Mouse (Mus musculus) kidney, postnatal 14 days (tissue): Measurements from ENCODE around the gene Tsks.
A peak's percentile ranks its signal among the peaks of the same experiment; 100 is the strongest.

Experiments used
- DNase-seq: peaks from one replicate; pipeline ENCODE4 v3.0.0; 2022; ENCODE audit warnings: mixed read lengths

The Tsks gene

DNA sequence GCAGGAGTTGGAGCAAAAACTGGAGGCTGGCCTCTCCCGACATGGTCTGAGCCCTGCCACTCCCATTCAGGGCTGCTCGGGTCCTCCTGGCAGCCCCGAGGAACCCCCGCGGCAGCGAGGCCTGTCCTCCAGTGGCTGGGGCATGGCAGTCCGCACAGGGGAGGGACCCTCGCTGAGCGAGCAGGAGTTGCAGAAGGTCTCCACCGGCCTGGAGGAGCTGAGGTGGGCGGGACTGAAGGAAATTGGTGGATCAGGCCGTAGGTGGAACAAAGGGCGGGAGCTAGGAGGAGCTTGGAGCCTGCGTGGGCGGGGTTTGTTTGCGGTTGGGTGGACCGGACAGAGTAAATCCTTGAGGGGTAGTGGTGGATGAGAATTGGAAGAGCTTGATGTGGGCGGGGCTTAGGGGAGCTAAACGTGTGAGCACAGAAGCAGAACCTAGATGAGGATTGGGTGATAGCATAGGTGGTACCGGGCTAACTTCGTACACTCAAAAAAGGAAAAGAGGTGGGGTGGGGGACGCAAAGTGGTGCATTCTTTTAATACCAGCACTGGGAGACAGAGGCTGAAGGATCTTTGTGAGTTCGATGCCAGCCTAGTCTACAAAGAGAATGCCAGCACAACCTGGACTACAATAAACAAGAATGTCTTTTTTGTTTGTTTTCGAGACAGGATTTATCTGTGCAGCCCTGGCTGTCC, 9.8 kb downstream of the Tsks start:
- peak; percentile 96 for DNase-seq

DNA sequence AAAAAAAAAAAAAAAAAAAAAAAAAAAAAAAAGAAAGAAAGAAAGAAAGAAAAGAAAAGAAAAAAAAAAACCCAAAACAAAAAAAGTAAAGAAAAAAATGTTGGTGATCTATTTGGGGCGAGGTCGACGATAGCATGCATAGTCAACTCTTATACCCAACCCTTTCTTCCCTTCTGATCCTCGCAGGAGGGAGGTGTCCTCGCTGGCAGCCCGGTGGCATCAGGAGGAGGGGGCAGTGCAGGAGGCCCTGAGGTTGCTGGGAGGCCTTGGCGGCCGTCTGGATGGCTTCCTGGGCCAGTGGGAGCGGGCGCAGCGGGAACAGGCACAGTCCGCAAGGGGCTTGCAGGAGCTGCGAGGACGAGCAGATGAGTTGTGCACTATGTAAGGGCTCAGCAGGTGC, 10.6 kb downstream of the Tsks start:
- no peak for DNase-seq

DNA sequence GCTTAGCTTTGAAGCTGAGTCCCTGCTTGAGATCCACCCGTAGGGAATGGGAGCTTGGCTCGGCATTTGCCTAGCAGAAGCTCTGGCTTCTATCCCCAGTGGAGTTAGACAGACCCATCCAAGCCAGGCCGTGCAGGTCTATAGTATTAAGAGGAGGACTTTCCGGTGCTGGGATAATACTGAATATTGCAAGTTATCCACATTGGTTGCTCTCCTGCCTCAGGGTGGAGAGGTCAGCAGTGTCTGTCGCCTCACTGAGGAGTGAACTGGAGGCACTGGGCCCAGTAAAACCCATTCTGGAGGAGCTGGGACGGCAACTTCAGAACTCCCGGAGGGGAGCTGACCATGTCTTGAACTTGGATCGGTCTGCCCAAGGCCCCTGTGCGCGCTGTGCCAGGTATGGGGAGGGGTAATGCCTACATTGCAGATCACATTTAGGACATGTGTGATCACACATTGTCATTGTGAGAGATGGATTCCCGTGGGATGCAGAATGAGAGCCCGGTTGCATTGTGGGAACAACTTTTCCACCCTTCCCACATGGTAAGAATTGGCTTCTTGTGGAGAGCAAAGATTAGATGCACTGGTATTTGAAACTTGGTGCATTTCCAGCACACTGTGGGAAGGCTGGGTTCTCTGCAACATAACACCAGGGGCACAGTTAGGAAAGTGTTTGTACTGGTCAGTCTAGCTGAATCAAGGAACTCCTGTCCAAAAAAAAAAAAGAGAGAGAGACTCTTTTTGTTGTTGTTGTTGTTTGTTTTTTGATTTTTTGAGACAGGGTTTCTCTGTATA, 11.3 kb downstream of the Tsks start:
- DNase-seq: no peak

DNA sequence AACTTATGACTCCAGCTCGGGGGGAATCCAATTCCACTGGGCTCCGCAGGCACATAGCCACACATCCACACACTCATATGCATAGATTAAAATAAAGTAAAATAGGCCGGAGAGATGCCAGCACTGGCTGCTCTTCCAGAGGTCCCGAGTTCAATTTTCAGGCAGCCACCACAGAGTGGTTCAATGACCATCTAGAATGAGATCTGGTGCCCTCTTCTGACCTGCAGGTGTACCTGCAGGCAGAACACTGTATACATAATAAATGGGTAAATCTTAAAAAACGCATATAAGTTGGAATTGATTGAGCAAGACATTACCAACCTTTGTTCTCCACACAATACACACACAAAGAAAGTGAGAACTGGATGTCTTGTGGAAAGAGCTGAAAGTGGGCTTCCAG, 12.6 kb downstream of the Tsks start:
- no peak for DNase-seq

DNA sequence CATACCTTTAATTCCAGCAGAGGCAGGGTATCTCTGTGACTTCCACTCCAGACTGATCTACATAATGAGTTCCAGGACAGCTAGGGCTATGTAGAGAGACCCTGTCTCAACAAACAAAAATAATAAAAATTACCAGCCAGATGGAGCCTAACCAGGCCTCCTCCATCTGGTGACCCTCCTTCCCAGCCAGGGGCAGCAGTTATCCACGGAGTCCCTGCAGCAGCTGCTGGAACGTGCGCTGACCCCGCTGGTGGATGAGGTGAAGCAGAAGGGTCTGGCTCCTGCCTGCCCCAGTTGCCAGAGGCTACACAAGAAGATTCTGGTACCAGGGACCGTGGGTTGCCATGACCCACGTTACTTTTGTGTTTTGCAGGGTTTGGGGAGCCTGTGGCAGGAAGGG, 13.3 kb downstream of the Tsks start:
- no peak for DNase-seq

DNA sequence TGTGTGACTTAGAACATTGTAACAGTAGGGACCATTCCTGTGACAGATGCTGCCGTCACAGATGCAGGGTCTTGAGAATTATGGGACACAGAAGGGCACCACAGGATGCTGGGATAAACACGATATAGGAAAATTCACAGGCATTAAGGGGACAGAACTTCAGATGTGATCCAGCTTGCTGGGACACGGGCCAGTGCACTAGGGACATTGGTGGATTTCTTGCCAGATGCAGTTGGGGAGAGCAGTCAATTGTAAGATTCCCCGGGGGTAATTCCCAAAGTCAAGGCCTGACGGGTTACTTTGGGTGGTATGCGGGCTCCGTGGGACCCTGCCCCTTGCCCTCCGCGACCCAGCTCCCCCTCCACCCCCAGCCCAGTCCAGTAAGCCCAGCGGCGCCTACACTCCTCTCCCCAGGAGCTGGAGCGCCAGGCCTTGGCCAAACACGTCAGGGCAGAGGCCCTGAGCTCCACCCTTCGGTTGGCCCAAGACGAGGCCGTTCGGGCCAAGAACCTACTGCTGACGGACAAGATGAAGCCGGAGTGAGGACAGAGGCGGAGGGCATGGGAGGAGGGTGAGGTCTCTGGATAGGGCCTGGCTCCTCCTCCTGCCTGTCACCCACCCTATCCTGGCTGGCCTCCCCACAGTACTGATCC, 14.3 kb downstream of the Tsks start:
- DNase-seq: peak; percentile 32

DNA sequence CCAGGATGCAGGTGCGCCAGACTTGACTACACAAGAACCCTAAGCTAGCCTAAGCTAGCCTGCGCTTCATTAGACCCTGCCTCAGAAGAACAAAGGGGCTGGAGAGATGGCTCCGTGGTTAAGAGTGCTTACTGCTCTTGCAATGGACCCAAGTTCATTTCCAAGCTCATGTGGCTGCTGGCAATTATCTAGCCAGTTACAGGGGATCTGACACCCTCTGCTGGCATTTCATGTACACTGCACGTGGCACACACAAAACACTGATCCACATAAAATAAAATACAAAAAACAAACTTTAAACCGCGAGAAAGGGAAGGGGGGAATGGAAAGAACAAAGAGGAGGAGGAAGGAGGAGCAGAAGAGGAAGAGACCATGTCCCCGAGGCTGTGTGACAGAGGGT, 15.2 kb downstream of the Tsks start:
- peak; percentile 63 for DNase-seq

DNA sequence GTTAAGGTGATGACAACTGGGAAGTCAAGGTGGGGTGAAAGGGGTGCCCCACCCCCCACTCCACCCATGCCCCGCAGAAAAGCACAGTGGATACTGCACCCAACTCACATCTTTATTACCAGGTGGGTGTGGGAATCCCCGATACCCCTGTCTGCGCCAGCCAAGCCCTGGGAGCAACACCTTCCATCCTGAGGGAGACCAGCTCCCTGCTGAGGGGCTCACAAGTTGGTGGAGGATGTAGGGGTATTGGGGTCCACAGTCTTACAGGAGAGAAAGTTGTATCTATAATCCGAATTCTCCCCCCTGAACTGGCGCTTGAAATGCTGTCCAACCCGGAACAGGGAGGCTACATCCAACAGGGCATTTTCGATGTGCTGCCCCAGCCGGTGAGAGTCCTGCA, 16.3 kb downstream of the Tsks start:
- DNase-seq: no peak

DNA sequence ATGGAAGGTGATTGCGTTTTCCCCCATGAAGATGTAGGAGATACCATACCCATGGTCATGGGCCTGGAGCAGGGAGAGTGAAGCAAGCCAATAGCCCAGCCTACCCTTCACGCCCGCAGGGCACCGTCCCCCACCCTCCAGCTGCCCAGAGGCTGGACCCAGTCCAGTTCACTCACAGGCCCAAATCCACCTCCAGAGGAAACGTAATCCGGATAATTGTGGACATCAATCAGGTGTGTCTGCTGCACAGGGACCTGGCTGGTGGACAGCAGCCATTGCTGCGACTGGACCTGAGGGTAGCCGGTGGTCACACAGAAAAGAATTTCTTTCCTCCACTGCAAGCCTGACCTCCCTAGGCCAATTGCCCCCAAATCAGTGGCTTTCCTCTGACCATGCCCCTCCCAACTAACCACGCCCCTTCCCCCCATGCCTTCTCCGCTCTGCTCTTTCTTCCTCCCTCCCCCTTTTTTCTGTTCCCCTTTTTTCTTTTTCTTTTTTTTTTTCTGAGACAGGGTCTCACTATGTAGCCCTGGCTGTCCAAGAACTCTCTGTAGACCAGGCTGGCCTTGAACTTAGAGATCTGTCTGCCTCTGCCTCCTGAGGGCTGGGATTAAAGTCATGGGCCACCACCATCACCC, 17.0 kb downstream of the Tsks start:
- no peak for DNase-seq

DNA sequence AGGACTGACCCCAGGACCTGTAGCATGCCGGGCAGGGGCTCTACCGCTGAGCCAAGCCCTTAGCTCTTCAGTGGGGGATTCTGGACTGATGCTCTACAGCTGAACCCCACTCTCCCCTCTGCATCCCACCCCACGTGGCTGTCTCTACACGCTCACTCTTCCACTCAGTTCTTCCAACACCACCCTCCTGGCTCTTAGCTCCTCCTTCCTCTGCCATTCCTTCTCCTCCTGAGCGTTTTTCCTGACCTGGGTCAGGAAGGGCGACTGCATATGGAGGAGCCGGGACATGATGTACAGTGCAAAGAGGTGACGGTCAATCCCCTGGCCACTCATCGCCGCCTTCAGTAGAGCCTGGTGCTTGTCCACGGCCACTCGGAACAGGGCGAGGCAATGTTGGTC, 17.5 kb downstream of the Tsks start:
- no peak for DNase-seq

DNA sequence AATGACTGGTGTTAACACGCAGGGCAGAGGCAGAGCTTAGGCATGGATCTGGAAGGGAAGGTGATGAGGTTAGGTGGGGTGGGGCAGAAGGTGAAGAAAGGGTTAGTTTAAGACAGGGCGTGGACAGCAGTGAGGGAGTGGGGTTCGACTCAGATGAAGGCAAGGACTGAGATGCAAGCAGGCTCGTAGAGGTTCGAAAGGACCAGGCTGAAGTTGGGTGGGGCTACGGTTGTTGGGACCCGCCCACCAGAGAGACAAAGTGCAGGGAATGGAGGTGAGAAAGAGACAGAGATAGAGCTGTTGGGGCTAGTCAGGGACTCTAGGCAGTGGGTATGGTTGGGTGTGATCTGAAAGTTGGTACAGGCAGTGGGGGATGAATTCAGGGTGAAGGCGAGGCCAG, 19.3 kb downstream of the Tsks start:
- DNase-seq: no peak

DNA sequence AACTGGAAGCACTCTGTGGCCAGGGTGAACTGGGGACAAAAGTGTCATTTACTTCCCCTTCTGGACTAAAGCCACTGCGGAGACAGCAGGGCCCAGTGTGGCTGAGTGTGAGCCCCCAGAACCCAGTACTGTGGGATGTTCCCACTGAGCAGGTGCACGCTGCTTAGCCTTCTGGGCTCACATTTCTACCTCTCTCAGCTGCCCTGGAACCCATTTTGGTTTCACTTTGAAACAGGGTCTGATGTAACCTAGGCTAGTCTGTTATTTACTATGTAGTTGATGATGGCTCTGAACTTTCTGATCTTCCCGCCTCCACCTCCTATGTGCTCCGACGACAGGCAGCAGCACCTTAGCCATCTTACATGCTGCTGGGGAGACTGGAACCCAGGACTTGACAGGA, 19.8 kb downstream of the Tsks start:
- DNase-seq: no peak

DNA sequence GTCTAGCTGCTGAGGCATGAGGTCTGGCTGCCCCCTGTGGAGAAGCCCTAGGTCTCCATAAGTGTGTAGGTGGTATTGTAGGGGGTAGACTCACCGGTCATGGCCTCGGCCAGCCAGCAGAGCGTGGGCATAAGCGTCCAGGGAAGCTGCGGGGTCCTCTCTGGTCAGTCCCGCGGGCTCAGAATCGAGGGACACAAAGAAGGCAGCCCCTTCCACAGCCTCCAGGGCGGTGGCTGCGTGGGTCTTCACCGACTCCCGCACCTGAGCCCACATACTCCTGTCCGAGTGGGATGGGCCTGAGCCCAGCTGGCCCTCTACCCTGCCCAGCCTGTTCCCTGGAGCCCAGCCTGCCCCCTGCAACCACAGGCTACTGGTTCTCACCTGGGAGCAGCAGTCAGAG, 22.0 kb downstream of the Tsks start:
- no peak for DNase-seq

DNA sequence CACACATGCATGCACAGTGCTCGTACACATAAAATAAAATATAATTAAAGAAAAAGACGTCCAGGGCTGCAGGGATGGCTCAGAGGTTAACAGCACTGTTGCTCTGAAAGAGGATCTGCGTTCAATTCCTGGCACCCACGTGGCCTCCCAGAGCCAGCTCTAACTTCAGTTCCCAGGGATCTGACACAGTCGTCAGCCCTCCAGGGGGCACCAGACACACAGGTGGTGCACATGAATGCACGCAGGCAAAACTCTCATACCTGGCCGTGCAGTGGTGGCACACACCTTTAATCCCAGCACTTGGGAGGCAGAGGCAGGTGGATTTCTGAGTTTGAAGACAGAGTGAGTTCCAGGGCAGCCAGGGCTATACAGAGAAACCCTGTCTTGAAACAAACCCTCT, 23.0 kb downstream of the Tsks start:
- DNase-seq: no peak

DNA sequence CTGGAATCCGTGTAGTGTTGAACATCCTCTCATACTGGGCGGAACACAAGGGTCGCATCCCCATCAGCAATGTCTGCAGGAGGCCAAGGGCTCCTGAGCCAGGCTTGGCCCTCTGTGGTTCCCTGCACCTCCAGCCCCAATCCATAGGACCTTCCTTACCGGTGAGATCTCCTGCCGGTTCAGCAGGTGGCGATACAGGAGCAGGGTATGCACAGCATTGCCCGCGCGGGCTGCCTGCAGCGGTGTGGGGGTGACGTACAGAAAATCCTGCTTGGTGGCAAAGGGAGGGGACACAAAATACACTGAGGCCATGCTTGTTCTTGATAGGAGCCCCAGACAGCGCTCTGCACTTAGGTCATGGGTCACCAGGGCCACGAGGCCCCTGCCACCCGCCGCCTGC, 23.6 kb downstream of the Tsks start:
- no peak for DNase-seq

DNA sequence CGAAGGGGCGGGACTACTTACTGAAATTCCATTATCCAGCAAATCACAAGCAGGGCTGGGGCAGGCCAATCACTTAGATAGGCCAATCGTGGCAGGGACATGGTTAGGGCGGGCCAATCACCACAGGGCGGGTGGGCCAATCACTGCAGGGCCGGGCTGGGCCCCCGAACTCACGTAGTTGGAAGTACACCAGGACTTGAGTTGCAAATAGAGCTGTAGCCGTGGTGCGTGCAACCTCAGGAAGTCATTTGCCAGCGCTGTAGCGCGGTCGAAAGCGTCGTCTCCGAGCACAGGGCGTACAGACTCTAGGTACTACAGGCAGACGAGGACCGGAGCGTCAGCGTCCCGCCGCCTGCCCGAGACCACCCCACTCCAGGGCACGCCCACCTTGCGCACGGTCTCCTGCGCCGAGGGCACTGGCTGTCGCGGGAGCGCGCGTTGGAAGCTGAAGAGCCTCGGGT, 27.3 kb downstream of the Tsks start:
- peak; percentile 92 for DNase-seq

DNA sequence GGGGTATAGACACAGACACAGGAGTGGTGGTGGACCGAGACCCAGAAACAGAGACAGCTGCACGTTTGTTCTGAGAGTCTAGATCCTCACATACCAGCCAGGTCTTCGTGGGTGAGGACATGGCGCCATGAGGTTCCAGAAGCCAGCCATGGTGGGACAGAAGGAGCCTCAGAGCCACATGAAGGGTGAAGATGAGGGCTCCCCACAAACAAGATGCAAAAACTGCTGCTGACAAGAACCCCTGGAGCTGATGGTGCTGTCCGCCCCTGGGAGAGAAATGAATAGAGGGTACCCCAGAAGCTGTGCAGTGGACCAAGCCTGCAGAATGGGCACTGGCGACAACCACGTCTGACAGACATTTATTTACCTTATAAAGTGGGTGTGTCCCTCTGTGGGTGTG, 28.1 kb downstream of the Tsks start:
- DNase-seq: no peak

DNA sequence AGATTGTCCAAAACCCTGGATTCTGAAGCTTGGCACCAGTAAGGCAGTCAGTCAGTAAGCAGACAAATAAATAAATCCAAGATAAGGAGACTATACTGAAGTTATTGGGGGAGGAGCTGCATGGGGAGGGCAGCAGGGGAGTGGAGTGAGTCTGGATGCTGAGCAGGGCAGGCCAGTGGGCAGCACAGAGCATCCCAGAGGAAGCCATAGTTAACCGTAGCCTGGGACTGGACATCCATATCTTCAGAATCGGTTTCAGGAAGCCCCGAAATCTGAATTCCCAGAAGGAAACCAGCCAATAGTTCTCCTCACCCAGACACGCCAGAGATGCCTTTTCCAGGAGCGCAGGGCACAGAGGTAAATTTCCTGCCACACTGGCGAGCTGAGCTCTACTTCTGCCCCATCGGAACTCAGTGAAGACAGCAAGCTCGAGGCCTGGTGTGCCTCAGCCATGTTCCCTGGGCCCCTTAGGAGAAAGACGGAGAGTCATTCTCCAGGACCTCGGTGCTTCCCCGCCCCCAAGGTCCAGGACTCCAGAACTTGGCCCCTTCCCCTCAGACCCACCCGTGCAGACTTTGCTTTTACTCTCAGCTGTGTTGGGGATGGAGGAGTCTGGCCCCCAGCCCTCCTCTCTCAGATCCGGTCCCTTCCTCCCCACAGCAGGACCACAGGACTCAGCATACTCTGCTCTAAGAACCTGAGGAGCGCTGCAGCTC, 30.6 kb downstream of the Tsks start:
- no peak for DNase-seq

DNA sequence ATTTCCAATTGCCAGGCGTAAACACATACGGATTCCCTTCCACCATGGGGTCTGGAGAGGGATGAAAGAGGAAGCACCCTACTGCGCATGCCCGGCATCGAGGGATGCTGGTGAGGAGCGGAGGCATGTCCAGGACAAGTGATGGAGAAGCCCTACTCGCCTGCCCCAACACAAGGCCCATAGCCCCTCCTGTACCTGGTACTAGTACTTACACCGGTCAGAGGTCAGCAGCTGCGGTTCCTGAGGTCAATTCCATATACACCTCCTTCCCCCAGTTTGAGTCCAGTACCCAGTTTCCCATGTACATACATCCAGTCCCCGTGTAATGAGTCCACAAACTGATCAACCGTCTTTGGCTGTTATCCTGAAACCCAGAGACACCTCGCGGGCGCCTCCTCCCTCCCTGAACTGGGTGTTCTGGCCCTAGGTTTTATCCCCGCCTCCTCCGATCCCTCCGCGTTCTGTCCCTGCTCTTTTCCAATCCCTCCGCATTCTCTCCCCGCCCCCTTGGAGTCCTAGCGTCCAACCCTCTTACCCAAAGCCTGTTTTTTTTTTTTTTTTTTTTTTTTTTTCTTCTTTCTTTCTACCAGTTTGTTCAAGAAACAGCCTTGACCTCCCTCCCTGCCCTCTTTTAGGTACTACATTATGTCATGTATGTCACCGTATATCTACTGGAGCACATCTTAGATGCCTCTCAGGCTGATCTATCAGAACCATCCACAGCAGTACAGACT, 31.5 kb downstream of the Tsks start, which contains the start of gene Cpt1c:
Cpt1c (minus strand) TSS at position 469 of the 734 bp plus-strand sequence.
- peak; percentile 82 for DNase-seq

DNA sequence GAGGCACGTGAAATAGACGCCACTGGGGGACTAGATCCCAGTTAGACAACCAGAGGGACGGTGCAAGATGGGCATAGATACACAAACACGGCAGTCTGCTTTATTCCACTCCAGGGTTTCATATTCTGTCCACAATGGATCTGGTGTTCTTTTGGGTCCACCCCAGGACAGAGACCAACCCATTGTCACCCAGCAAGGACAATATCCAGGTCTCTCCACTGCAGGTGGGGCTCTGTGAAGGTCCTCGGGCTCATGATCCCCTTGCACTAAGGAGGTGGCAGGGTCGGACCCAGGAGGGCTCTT, 32.1 kb downstream of the Tsks start:
- no peak for DNase-seq

DNA sequence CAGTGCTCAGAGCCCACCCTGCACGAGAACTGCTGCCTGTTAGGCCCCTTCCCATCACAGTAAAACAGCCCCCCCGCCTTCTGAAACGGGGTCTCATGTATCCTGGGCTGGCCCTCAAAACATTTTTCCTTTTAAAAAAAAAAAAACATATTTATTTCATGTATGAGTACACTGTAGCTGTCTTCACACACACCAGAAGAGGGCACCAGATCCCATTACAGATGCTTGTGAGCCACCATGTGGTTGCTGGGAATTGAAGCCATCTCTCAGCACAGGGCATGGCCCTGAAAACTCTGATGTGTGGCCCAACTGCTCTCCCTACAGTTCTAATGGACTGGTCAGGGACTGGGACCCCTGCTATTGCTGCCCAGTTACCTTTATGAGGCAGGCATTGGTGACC, 35.3 kb downstream of the Tsks start:
- no peak for DNase-seq

DNA sequence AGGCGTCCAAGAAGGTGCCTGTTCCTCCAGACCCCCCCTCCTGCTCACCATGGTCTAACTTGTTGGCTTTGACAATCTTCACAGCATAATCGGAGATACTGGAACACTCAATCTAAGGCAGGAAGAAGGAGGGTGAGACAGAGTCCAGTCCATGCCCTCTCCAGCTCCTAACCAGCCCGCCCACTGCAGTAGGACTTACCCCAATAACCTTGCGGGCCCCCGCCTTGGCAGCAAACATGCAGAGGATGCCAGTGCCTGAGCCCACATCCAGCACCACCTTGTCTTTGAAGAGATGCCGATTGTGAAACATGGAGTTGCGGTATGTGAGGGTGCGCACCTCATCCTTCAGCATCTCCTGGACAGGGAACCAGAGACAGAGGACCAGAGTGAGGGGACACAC, 38.5 kb downstream of the Tsks start:
- DNase-seq: no peak
